Mouse (Mus musculus) A20 (cell line): ENCODE measurements around the gene Oxsm.

Experiments used
- DNase-seq: peaks from one replicate; pipeline ENCODE4 v3.0.0-alpha.2; 2011; ENCODE audit warnings: low read depth, low spot score

Gene Oxsm

GRCm38 (mm10) chr14:16242193-16242815, 7.3 kb downstream of the Oxsm start:
- no peak for DNase-seq

- no peak for DNase-seq
Measured at GRCm38 (mm10) chr14:16236466-16236865, 13.1 kb downstream of the Oxsm start.

- DNase-seq = no peak
Measured at GRCm38 (mm10) chr14:16233515-16233914, 16.1 kb downstream of the Oxsm start.

GRCm38 (mm10) chr14:16230581-16230980, 19.0 kb downstream of the Oxsm start:
- no peak for DNase-seq

GRCm38 (mm10) chr14:16229395-16229794, 20.2 kb downstream of the Oxsm start:
- DNase-seq = no peak

GRCm38 (mm10) chr14:16219015-16219414, 30.6 kb downstream of the Oxsm start:
- DNase-seq = peak; percentile 58

- no peak for DNase-seq
Measured at GRCm38 (mm10) chr14:16207722-16208121, 41.9 kb downstream of the Oxsm start.

- DNase-seq = peak; percentile 14
Measured at GRCm38 (mm10) chr14:16201673-16202072, 47.9 kb downstream of the Oxsm start.

- DNase-seq = peak; percentile 35
Measured at GRCm38 (mm10) chr14:16200969-16201638, 48.5 kb downstream of the Oxsm start.

- DNase-seq = peak; percentile 3
Measured at GRCm38 (mm10) chr14:16200220-16200912, 49.2 kb downstream of the Oxsm start.

- DNase-seq = peak; percentile 80
Measured at GRCm38 (mm10) chr14:16196518-16196917, 53.1 kb downstream of the Oxsm start.

GRCm38 (mm10) chr14:16195486-16195885, 54.1 kb downstream of the Oxsm start:
- peak; percentile 22 for DNase-seq

- DNase-seq = peak; percentile 63
Measured at GRCm38 (mm10) chr14:16194125-16194524, 55.5 kb downstream of the Oxsm start.

GRCm38 (mm10) chr14:16189142-16189541, 60.5 kb downstream of the Oxsm start:
- DNase-seq = peak; percentile 4
